Mouse (Mus musculus): Measurements from ENCODE around the gene Ttc30a1. TPM values are rescaled to one million over a fixed set of nuclear protein-coding genes. Genes with fewer than 3 reads are reported as not detected.

Ttc30a1 gene
- polyA plus RNA-seq, 1 experiment from 2014 or later: 7.7 TPM

- no peaks in the 10 kb centered on the region for H3K27me3 ChIP-seq (ENCODE audit: control insufficient read depth, insufficient read depth, low read length)
- no peak overlapping the region for H3K4me3 ChIP-seq (ENCODE audit: low read depth, low read length)
- no peaks in the 10 kb centered on the region for H3K9me3 ChIP-seq (ENCODE audit: control insufficient read depth, low read length)
- H3K4me2 ChIP-seq (ENCODE audit: low read depth, low read length): no peak overlapping the region
- WGBS: 47% methylated on average over 8 of the region's 8 CpGs
- no peak overlapping the region for H3K9ac ChIP-seq (replicated peaks; ENCODE audit: low read depth, low read length)
- H3K4me1 ChIP-seq (ENCODE audit: control insufficient read depth, insufficient read depth, low read length): no peaks in the 10 kb centered on the region
- H3K27ac ChIP-seq (ENCODE audit: low read depth, low read length): no peak overlapping the region
- no peaks in the 10 kb centered on the region for H3K36me3 ChIP-seq (ENCODE audit: control insufficient read depth, insufficient read depth, low read length)
- no peak for ATAC-seq (ENCODE audit: low read depth)
Observed at GRCm38 (mm10) chr2:76001392-76001791, 19.6 kb upstream of the Ttc30a1 start.

- WGBS: 24% methylated on average over 12 of the region's 12 CpGs
- no peak for ATAC-seq (ENCODE audit: low read depth)
- no peaks in the 10 kb centered on the region for H3K9me3 ChIP-seq (ENCODE audit: control insufficient read depth, low read length)
- no peak overlapping the region for H3K9ac ChIP-seq (replicated peaks; ENCODE audit: low read depth, low read length)
- H3K36me3 ChIP-seq (ENCODE audit: control insufficient read depth, insufficient read depth, low read length): no peaks in the 10 kb centered on the region
- no peaks in the 10 kb centered on the region for H3K4me1 ChIP-seq (ENCODE audit: control insufficient read depth, insufficient read depth, low read length)
- no peak overlapping the region for H3K27ac ChIP-seq (ENCODE audit: low read depth, low read length)
- no peak overlapping the region for H3K4me2 ChIP-seq (ENCODE audit: low read depth, low read length)
- H3K4me3 ChIP-seq (ENCODE audit: low read depth, low read length): no peak overlapping the region
- H3K27me3 ChIP-seq (ENCODE audit: control insufficient read depth, insufficient read depth, low read length): no peaks in the 10 kb centered on the region
Observed at GRCm38 (mm10) chr2:75999636-76000035, 17.9 kb upstream of the Ttc30a1 start.

- no peaks in the 10 kb centered on the region for H3K27me3 ChIP-seq (ENCODE audit: control insufficient read depth, insufficient read depth, low read length)
- no peak overlapping the region for H3K9ac ChIP-seq (replicated peaks; ENCODE audit: low read depth, low read length)
- no peak overlapping the region for H3K27ac ChIP-seq (ENCODE audit: low read depth, low read length)
- H3K9me3 ChIP-seq (ENCODE audit: control insufficient read depth, low read length): no peaks in the 10 kb centered on the region
- WGBS: 14% methylated on average over 8 of the region's 8 CpGs
- peak; percentile 45; the same call in 1 of the 2 replicates for ATAC-seq (ENCODE audit: low read depth)
- H3K36me3 ChIP-seq (ENCODE audit: control insufficient read depth, insufficient read depth, low read length): no peaks in the 10 kb centered on the region
- no peaks in the 10 kb centered on the region for H3K4me1 ChIP-seq (ENCODE audit: control insufficient read depth, insufficient read depth, low read length)
- no peak overlapping the region for H3K4me3 ChIP-seq (ENCODE audit: low read depth, low read length)
- no peak overlapping the region for H3K4me2 ChIP-seq (ENCODE audit: low read depth, low read length)
Observed at GRCm38 (mm10) chr2:75998692-75999091, 16.9 kb upstream of the Ttc30a1 start.

GRCm38 (mm10) chr2:75997726-75998125 lies 16.0 kb upstream of the Ttc30a1 start:
- no peaks in the 10 kb centered on the region for H3K27me3 ChIP-seq (ENCODE audit: control insufficient read depth, insufficient read depth, low read length)
- no peak for ATAC-seq (ENCODE audit: low read depth)
- 52% methylated on average over 12 of the region's 12 CpGs for WGBS
- no peak overlapping the region for H3K9ac ChIP-seq (replicated peaks; ENCODE audit: low read depth, low read length)
- H3K4me3 ChIP-seq (ENCODE audit: low read depth, low read length): no peak overlapping the region
- H3K4me1 ChIP-seq (ENCODE audit: control insufficient read depth, insufficient read depth, low read length): no peaks in the 10 kb centered on the region
- no peak overlapping the region for H3K4me2 ChIP-seq (ENCODE audit: low read depth, low read length)
- H3K27ac ChIP-seq (ENCODE audit: low read depth, low read length): no peak overlapping the region
- no peaks in the 10 kb centered on the region for H3K9me3 ChIP-seq (ENCODE audit: control insufficient read depth, low read length)
- H3K36me3 ChIP-seq (ENCODE audit: control insufficient read depth, insufficient read depth, low read length): no peaks in the 10 kb centered on the region

- H3K36me3 ChIP-seq (ENCODE audit: control insufficient read depth, insufficient read depth, low read length): no peaks in the 10 kb centered on the region
- 94% methylated on average over 11 of the region's 11 CpGs for WGBS
- no peak overlapping the region for H3K27ac ChIP-seq (ENCODE audit: low read depth, low read length)
- H3K4me2 ChIP-seq (ENCODE audit: low read depth, low read length): no peak overlapping the region
- no peaks in the 10 kb centered on the region for H3K27me3 ChIP-seq (ENCODE audit: control insufficient read depth, insufficient read depth, low read length)
- no peak overlapping the region for H3K4me3 ChIP-seq (ENCODE audit: low read depth, low read length)
- no peak for ATAC-seq (ENCODE audit: low read depth)
- peaks cover 9% of the 10 kb centered on the region; the same call in 1 of the 2 replicates for H3K4me1 ChIP-seq (ENCODE audit: control insufficient read depth, insufficient read depth, low read length)
- H3K9me3 ChIP-seq (ENCODE audit: control insufficient read depth, low read length): no peaks in the 10 kb centered on the region
- H3K9ac ChIP-seq (replicated peaks; ENCODE audit: low read depth, low read length): no peak overlapping the region
Observed at GRCm38 (mm10) chr2:75994841-75995240, 13.1 kb upstream of the Ttc30a1 start.

DNA sequence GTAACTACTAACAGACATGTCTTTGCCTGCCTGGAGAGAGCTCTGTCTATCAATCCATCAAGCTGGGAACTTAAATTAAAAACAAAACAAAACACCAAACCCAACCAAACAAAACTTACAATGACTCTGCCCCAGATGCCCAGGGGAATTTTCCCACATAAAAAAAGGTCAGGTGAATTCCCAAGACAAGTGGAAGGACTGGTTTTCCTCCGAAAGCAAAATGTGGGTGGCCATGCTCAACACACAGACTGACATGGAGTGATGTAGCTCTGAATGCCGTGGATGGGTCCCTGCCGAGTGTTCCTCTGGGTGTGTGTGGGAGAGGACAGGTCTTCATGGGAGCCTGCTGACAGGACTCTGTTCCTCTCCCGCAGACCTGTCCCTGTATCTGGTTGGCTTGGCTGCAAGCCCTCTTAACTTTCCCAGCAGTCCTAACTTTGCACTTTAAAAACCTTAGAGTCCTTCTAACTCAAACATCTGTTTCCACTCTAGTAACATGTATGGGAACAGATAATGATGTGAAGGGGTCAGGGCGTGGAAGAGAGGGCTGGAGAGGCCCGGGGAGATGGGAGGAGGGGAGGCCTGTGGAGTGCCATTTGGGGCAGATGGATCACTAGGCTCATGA lies 9.9 kb upstream of the Ttc30a1 start:
- no peak overlapping the region for H3K9ac ChIP-seq (replicated peaks; ENCODE audit: low read depth, low read length)
- ATAC-seq (ENCODE audit: low read depth): no peak
- WGBS: 58% methylated on average over 6 of the region's 6 CpGs
- H3K9me3 ChIP-seq (ENCODE audit: control insufficient read depth, low read length): no peaks in the 10 kb centered on the region
- peaks cover 32% of the 10 kb centered on the region for H3K4me1 ChIP-seq (ENCODE audit: control insufficient read depth, insufficient read depth, low read length)
- H3K4me3 ChIP-seq (ENCODE audit: low read depth, low read length): no peak overlapping the region
- no peak overlapping the region for H3K4me2 ChIP-seq (ENCODE audit: low read depth, low read length)
- H3K27ac ChIP-seq (ENCODE audit: low read depth, low read length): no peak overlapping the region
- no peaks in the 10 kb centered on the region for H3K36me3 ChIP-seq (ENCODE audit: control insufficient read depth, insufficient read depth, low read length)
- H3K27me3 ChIP-seq (ENCODE audit: control insufficient read depth, insufficient read depth, low read length): no peaks in the 10 kb centered on the region

DNA sequence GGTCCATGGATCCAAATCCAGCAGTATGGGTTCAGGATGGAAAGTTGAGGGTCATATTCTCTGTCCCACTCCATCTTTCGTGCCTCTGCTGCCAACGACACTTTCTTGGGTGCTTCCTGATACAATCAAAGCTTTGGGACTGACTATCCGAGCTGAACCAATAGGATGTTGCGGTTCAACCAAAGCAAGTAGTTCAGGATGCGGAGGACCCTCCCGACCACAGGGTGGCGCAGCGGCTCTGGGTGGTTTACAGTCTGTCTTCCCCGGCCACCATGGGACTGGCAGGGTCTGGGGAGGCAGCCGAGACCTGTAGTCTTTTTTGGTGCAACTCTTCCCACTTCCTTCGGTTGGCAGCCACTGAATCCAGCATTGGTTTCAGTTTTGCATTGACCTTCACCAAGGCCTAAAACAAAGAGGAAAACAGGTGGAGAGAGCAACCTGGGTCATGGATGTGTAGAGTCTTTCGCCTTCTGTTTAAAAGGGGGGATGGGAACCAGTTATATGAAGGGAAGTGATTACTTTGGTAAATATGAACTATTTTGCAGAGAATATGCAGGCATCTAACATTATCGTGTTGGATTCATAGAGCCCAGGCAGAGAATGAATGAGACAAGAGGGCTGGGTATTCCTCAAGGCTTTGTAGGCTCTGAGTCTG lies 9.2 kb upstream of the Ttc30a1 start:
- Histone ChIP-seq H3K4me1 (ENCODE audit: control insufficient read depth, insufficient read depth, low read length) (peaks cover 38% of the 10 kb centered on the region), H3K36me3 (ENCODE audit: control insufficient read depth, insufficient read depth, low read length) (no peaks in the 10 kb centered on the region), H3K27me3 (ENCODE audit: control insufficient read depth, insufficient read depth, low read length) (no peaks in the 10 kb centered on the region), H3K4me3 (ENCODE audit: low read depth, low read length) (no peak overlapping the region), H3K9me3 (ENCODE audit: control insufficient read depth, low read length) (no peaks in the 10 kb centered on the region), H3K9ac (replicated peaks; ENCODE audit: low read depth, low read length) (no peak overlapping the region), H3K27ac (ENCODE audit: low read depth, low read length) (no peak overlapping the region), H3K4me2 (ENCODE audit: low read depth, low read length) (no peak overlapping the region)
- WGBS: 55% methylated on average over 13 of the region's 13 CpGs
- no peak for ATAC-seq (ENCODE audit: low read depth)

DNA sequence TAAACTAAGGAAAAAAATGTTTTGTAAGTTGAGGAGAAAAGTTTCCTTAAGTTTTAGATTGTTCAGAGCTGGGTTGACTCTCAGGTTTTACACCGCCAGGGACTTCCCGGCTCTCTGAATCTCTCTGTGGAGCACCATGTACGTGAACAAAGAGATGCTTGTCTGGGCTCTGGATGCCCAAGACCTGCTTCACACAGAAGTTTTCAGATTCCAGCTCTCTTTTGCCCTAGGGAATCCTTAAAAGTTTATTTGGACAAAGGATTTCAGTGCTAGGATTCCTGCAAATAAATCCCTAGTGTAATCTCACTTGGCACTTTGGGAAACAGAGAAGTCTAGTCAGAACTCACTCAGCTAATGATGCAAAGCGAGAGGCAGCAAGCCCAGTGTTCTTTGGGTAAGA lies 7.9 kb upstream of the Ttc30a1 start:
- Histone ChIP-seq H3K4me1 (ENCODE audit: control insufficient read depth, insufficient read depth, low read length) (peaks cover 40% of the 10 kb centered on the region), H3K4me3 (ENCODE audit: low read depth, low read length) (no peak overlapping the region), H3K27me3 (ENCODE audit: control insufficient read depth, insufficient read depth, low read length) (no peaks in the 10 kb centered on the region), H3K27ac (ENCODE audit: low read depth, low read length) (peak overlapping the region; percentile 95), H3K4me2 (ENCODE audit: low read depth, low read length) (peak overlapping the region; percentile 39; the same call in 1 of the 2 replicates), H3K9me3 (ENCODE audit: control insufficient read depth, low read length) (no peaks in the 10 kb centered on the region), H3K36me3 (ENCODE audit: control insufficient read depth, insufficient read depth, low read length) (no peaks in the 10 kb centered on the region), H3K9ac (replicated peaks; ENCODE audit: low read depth, low read length) (no peak overlapping the region; the same call in 1 of the 2 replicates)
- ATAC-seq (ENCODE audit: low read depth): no peak
- 47% methylated on average over 4 of the region's 4 CpGs for WGBS

DNA sequence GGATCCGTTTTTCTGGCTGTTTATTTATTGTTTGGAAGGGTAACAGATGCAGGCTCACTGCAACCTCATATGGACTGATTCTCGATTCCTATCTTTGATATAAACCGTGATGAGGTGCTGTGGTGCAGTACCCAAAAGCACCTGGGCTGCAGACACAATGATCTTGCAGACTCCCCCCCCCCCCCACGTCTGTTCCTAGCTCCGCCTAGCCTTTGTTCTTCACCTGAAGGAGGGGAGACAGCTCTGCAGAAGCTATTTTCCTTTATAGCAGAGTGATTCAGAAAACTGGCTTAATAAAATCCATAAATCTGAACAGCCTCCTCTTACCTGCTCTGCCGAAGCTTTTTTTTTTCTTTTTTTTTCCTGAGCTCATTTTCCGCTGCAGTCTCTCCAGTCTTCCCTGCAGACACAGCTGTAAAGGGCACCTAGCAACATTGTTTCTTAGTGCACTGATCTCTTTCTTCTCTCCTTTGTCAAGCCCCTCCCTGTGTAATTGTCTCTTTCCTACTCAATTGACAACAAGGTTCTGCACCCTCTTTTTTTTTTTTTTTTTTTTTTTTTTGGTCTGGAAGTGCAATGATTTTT lies 7.1 kb upstream of the Ttc30a1 start:
- Histone ChIP-seq H3K36me3 (ENCODE audit: control insufficient read depth, insufficient read depth, low read length) (no peaks in the 10 kb centered on the region), H3K9me3 (ENCODE audit: control insufficient read depth, low read length) (no peaks in the 10 kb centered on the region), H3K4me1 (ENCODE audit: control insufficient read depth, insufficient read depth, low read length) (peaks cover 40% of the 10 kb centered on the region), H3K27me3 (ENCODE audit: control insufficient read depth, insufficient read depth, low read length) (no peaks in the 10 kb centered on the region), H3K4me2 (ENCODE audit: low read depth, low read length) (peak overlapping the region; percentile 39), H3K27ac (ENCODE audit: low read depth, low read length) (peak overlapping the region; percentile 95), H3K4me3 (ENCODE audit: low read depth, low read length) (peak overlapping the region; percentile 8), H3K9ac (replicated peaks; ENCODE audit: low read depth, low read length) (peak overlapping the region; percentile 46)
- 9% methylated on average over 7 of the region's 7 CpGs for WGBS
- peak; percentile 78 for ATAC-seq (ENCODE audit: low read depth)

Measured in neural tube, embryonic 14.5 days (tissue).